Mouse (Mus musculus) gastrocnemius, postnatal 36 days (tissue): ENCODE measurements at regions not wholly inside any gene's neighbourhood (a gene's known extent, or its start where the extent isn't known, plus 50 kb on each side); places are given as distances from the start of the nearest gene placed in this dataset.

Experiments
- DNase-seq, 2 experiments: peaks; one replicate each; pipeline ENCODE4 v3.0.0; 2022
- intact Hi-C: fragments of 180-260 bp; cut with DNase I; formaldehyde crosslinking; loops from one replicate; pipeline ENCODE4 v1.15.1; 2025

- no peak for DNase-seq
- intact Hi-C loops, result loop anchor here (10.0 kb wide), 1 partner anchor 1871 kb away; no protein-coding TSS in a partner anchor
Observed at GRCm38 (mm10) chr13:4663390-4663789, 54.4 kb upstream of the Akr1e1 start.

GRCm38 (mm10) chr13:4662336-4663101 lies 53.5 kb upstream of the Akr1e1 start:
- intact Hi-C loops, result loop anchor here (10.0 kb wide), 1 partner anchor 1872 kb away; no protein-coding TSS in a partner anchor
- no peak for DNase-seq
